Mouse (Mus musculus) embryonic facial prominence, embryonic 10.5 days (tissue): ENCODE measurements at regions not wholly inside any gene's neighbourhood (a gene's known extent, or its start where the extent isn't known, plus 50 kb on each side); places are given as distances from the start of the nearest gene placed in this dataset.

Experiments used
- DNase-seq: peaks from one replicate; pipeline ENCODE4 v3.0.0-alpha.2; 2017; ENCODE audit warnings: low spot score
- H3K27ac ChIP-seq: fragments of 300-500 bp; sonication (generic); replicated peaks from 2 replicates; pipeline ENCODE4 v1.5.1; 2016; ENCODE audit warnings: mild to moderate bottlenecking
- H3K27me3 ChIP-seq: fragments of 300-500 bp; sonication (generic); replicated peaks from 2 replicates; pipeline ENCODE4 v1.6.1; 2016; ENCODE audit warnings: low read depth, mild to moderate bottlenecking; ENCODE audit not compliant: poor library complexity, severe bottlenecking
- H3K36me3 ChIP-seq: fragments of 300-500 bp; sonication (generic); replicated peaks from 2 replicates; pipeline ENCODE4 v1.6.1; 2016; ENCODE audit warnings: mild to moderate bottlenecking, moderate library complexity
- H3K4me1 ChIP-seq: fragments of 300-500 bp; sonication (generic); 2 replicates; pipeline ENCODE4 v1.6.1; 2016
- H3K4me3 ChIP-seq: fragments of 300-500 bp; sonication (generic); 2 replicates; pipeline ENCODE4 v1.5.1; 2016; ENCODE audit warnings: mild to moderate bottlenecking, moderate library complexity
- H3K9me3 ChIP-seq: fragments of 300-500 bp; sonication (generic); 2 replicates; pipeline ENCODE4 v1.6.1; 2016; ENCODE audit warnings: mild to moderate bottlenecking
- WGBS: fragments of 180-500 bp; shearing (Covaris S2); methylation state at CpG from one replicate; pipeline ENCODE4 v1.1.7; 2016; 5-methylcytosine and 5-hydroxymethylcytosine counted together

- Histone ChIP-seq H3K9me3 (no peaks in the 10 kb centered on the region), H3K27me3 (no peaks in the 10 kb centered on the region), H3K36me3 (no peaks in the 10 kb centered on the region), H3K27ac (no peak overlapping the region), H3K4me3 (no peak overlapping the region), H3K4me1 (no peaks in the 10 kb centered on the region)
- no peak for DNase-seq
- WGBS: 57% methylated on average over 4 of the region's 4 CpGs
Measured at GRCm38 (mm10) chr2:110426881-110427280, 63.9 kb upstream of the Fibin start.

- DNase-seq: no peak
- Histone ChIP-seq H3K4me3 (no peak overlapping the region), H3K36me3 (no peaks in the 10 kb centered on the region), H3K4me1 (no peaks in the 10 kb centered on the region), H3K9me3 (no peaks in the 10 kb centered on the region), H3K27me3 (no peaks in the 10 kb centered on the region), H3K27ac (no peak overlapping the region)
- WGBS: 90% methylated on average over 3 of the region's 3 CpGs
Measured at GRCm38 (mm10) chr2:110452694-110453093, 89.7 kb upstream of the Fibin start.

GRCm38 (mm10) chr2:110472307-110472995 lies 109.5 kb upstream of the Fibin start:
- WGBS: 85% methylated on average over 3 of the region's 3 CpGs
- DNase-seq: no peak
- Histone ChIP-seq H3K27me3 (no peaks in the 10 kb centered on the region), H3K4me1 (no peaks in the 10 kb centered on the region), H3K9me3 (no peaks in the 10 kb centered on the region; the same call in 1 of the 2 replicates), H3K27ac (no peak overlapping the region), H3K36me3 (no peaks in the 10 kb centered on the region), H3K4me3 (no peak overlapping the region)

- H3K4me1 ChIP-seq: no peaks in the 10 kb centered on the region
- H3K36me3 ChIP-seq: no peaks in the 10 kb centered on the region
- no peaks in the 10 kb centered on the region for H3K27me3 ChIP-seq
- no peak for DNase-seq
- H3K27ac ChIP-seq: no peak overlapping the region
- 89% methylated on average over 5 of the region's 5 CpGs for WGBS
- no peak overlapping the region for H3K4me3 ChIP-seq
- no peaks in the 10 kb centered on the region for H3K9me3 ChIP-seq
Measured at GRCm38 (mm10) chr2:110476591-110476990, 113.6 kb upstream of the Fibin start.

- no peaks in the 10 kb centered on the region for H3K9me3 ChIP-seq
- WGBS: 87% methylated on average over 2 of the region's 2 CpGs
- no peaks in the 10 kb centered on the region for H3K36me3 ChIP-seq
- H3K27me3 ChIP-seq: no peaks in the 10 kb centered on the region
- H3K4me3 ChIP-seq: no peak overlapping the region
- DNase-seq: no peak
- H3K4me1 ChIP-seq: peaks cover 5% of the 10 kb centered on the region
- no peak overlapping the region for H3K27ac ChIP-seq
Measured at GRCm38 (mm10) chr2:110481327-110481726, 115.8 kb upstream of the Slc5a12 start.

GRCm38 (mm10) chr2:110486201-110486600 lies 110.9 kb upstream of the Slc5a12 start:
- DNase-seq: peak; percentile 10
- 63% methylated on average over 5 of the region's 5 CpGs for WGBS
- no peak overlapping the region for H3K4me3 ChIP-seq

GRCm38 (mm10) chr2:110486724-110487123 lies 110.4 kb upstream of the Slc5a12 start:
- Histone ChIP-seq H3K27ac (peak overlapping the region; percentile 57), H3K36me3 (no peaks in the 10 kb centered on the region), H3K4me1 (peaks cover 13% of the 10 kb centered on the region), H3K4me3 (no peak overlapping the region), H3K27me3 (no peaks in the 10 kb centered on the region), H3K9me3 (no peaks in the 10 kb centered on the region)
- DNase-seq: peak; percentile 55
- WGBS: 31% methylated on average over 4 of the region's 4 CpGs

More at GRCm38 (mm10) chr2:110486201-110486600, 110.9 kb upstream of the Slc5a12 start:
- Histone ChIP-seq H3K36me3 (no peaks in the 10 kb centered on the region), H3K4me1 (peaks cover 13% of the 10 kb centered on the region), H3K9me3 (no peaks in the 10 kb centered on the region), H3K27ac (peak overlapping the region; percentile 57), H3K27me3 (no peaks in the 10 kb centered on the region)

- no peaks in the 10 kb centered on the region for H3K9me3 ChIP-seq
- WGBS: 78% methylated on average over 7 of the region's 7 CpGs
Measured at GRCm38 (mm10) chr2:110487950-110488349, 109.1 kb upstream of the Slc5a12 start.

GRCm38 (mm10) chr2:110501786-110502185 lies 95.3 kb upstream of the Slc5a12 start:
- H3K9me3 ChIP-seq: no peaks in the 10 kb centered on the region
- no peak overlapping the region for H3K4me3 ChIP-seq
- H3K27me3 ChIP-seq: no peaks in the 10 kb centered on the region
- no peaks in the 10 kb centered on the region for H3K4me1 ChIP-seq
- no peak overlapping the region for H3K27ac ChIP-seq
- H3K36me3 ChIP-seq: no peaks in the 10 kb centered on the region
- DNase-seq: no peak
- 79% methylated on average over 2 of the region's 2 CpGs for WGBS

More at GRCm38 (mm10) chr2:110487950-110488349, 109.1 kb upstream of the Slc5a12 start:
- H3K36me3 ChIP-seq: no peaks in the 10 kb centered on the region
- H3K27me3 ChIP-seq: no peaks in the 10 kb centered on the region
- H3K4me1 ChIP-seq: peaks cover 13% of the 10 kb centered on the region
- H3K4me3 ChIP-seq: no peak overlapping the region
- no peak for DNase-seq
- no peak overlapping the region for H3K27ac ChIP-seq

GRCm38 (mm10) chr2:110508162-110508748 lies 88.8 kb upstream of the Slc5a12 start:
- 85% methylated on average over 3 of the region's 3 CpGs for WGBS
- DNase-seq: no peak
- Histone ChIP-seq H3K9me3 (no peaks in the 10 kb centered on the region), H3K36me3 (no peaks in the 10 kb centered on the region), H3K4me1 (no peaks in the 10 kb centered on the region), H3K27ac (no peak overlapping the region), H3K27me3 (no peaks in the 10 kb centered on the region), H3K4me3 (no peak overlapping the region)

GRCm38 (mm10) chr2:110523173-110523803 lies 73.8 kb upstream of the Slc5a12 start:
- Histone ChIP-seq H3K9me3 (no peaks in the 10 kb centered on the region), H3K36me3 (no peaks in the 10 kb centered on the region), H3K4me3 (no peak overlapping the region), H3K27me3 (no peaks in the 10 kb centered on the region), H3K27ac (no peak overlapping the region), H3K4me1 (no peaks in the 10 kb centered on the region)
- 60% methylated on average over 7 of the region's 7 CpGs for WGBS
- DNase-seq: peak; percentile 15

- Histone ChIP-seq H3K4me1 (no peaks in the 10 kb centered on the region), H3K36me3 (no peaks in the 10 kb centered on the region), H3K27ac (no peak overlapping the region), H3K27me3 (no peaks in the 10 kb centered on the region), H3K9me3 (no peaks in the 10 kb centered on the region), H3K4me3 (no peak overlapping the region)
- WGBS: 44% methylated on average over 3 of the region's 3 CpGs
- peak; percentile 57 for DNase-seq
Measured at GRCm38 (mm10) chr2:110528191-110528590, 68.9 kb upstream of the Slc5a12 start.

GRCm38 (mm10) chr2:110540140-110540539 lies 57.0 kb upstream of the Slc5a12 start:
- H3K27ac ChIP-seq: no peak overlapping the region
- H3K4me1 ChIP-seq: no peaks in the 10 kb centered on the region
- no peaks in the 10 kb centered on the region for H3K9me3 ChIP-seq
- no peaks in the 10 kb centered on the region for H3K36me3 ChIP-seq
- no peak overlapping the region for H3K4me3 ChIP-seq
- H3K27me3 ChIP-seq: no peaks in the 10 kb centered on the region
- DNase-seq: no peak
- WGBS: 85% methylated on average over 2 of the region's 2 CpGs
